Mouse (Mus musculus) neural tube, embryonic 14.5 days (tissue): ENCODE measurements around the gene Msl1. TPM values are rescaled to one million over a fixed set of nuclear protein-coding genes. Genes with fewer than 3 reads are reported as not detected.

Source experiments
- ATAC-seq: fragments of 200-750 bp; cut with Nextera tagmentation; 2 replicates; pipeline ENCODE4 v1.8.0; 2017; ENCODE audit warnings: low read depth, mild to moderate bottlenecking, moderate TSS enrichment, moderate library complexity
- H3K27ac ChIP-seq: fragments of 300-500 bp; sonication (generic); 2 replicates; pipeline ENCODE4 v1.5.1; 2014; ENCODE audit warnings: low read depth, mild to moderate bottlenecking, control low read depth, low read length, moderate library complexity, mixed read lengths
- H3K27me3 ChIP-seq: fragments of 300-500 bp; sonication (generic); 2 replicates; pipeline ENCODE4 v1.6.1; 2014; ENCODE audit warnings: low read length; ENCODE audit not compliant: control insufficient read depth, insufficient read depth
- H3K36me3 ChIP-seq: fragments of 300-500 bp; sonication (generic); 2 replicates; pipeline ENCODE4 v1.6.1; 2014; ENCODE audit warnings: low read length, mixed read lengths; ENCODE audit not compliant: control insufficient read depth, insufficient read depth
- H3K4me1 ChIP-seq: fragments of 300-500 bp; sonication (generic); 2 replicates; pipeline ENCODE4 v1.6.1; 2014; ENCODE audit warnings: low read length; ENCODE audit not compliant: control insufficient read depth, insufficient read depth
- H3K4me2 ChIP-seq: fragments of 300-500 bp; sonication (generic); 2 replicates; pipeline ENCODE4 v1.6.1; 2014; ENCODE audit warnings: mild to moderate bottlenecking, low read depth, low read length, control low read depth
- H3K4me3 ChIP-seq: fragments of 300-500 bp; sonication (generic); 2 replicates; pipeline ENCODE4 v1.5.1; 2014; ENCODE audit warnings: low read depth, low read length, control low read depth, mixed read lengths
- H3K9ac ChIP-seq: fragments of 300-500 bp; sonication (generic); replicated peaks from 2 replicates; pipeline ENCODE4 v1.6.1; 2014; ENCODE audit warnings: low read depth, mild to moderate bottlenecking, control low read depth, low read length, mixed read lengths
- H3K9me3 ChIP-seq: fragments of 300-500 bp; sonication (generic); 2 replicates; pipeline ENCODE4 v1.6.1; 2016; ENCODE audit warnings: low read length; ENCODE audit not compliant: control insufficient read depth
- WGBS: fragments of 180-500 bp; shearing (Covaris S2); extraction: QIAGEN DNeasy Blood & Tissue Kit; methylation state at CpG from one replicate; pipeline ENCODE4 v1.1.7; 2014; 5-methylcytosine and 5-hydroxymethylcytosine counted together
- polyA plus RNA-seq: library from polyadenylated mRNA; unstranded; fragments of >200 nt; fragmentation: Nextera tagmentation; extraction: Ambion mirVana; gene quantifications from 2 replicates; pipeline ENCODE4 v1.2.1, GENCODE M21; 2014

Msl1 gene
- polyA plus RNA-seq, 1 experiment from 2014 or later, result 24.2 TPM

DNA sequence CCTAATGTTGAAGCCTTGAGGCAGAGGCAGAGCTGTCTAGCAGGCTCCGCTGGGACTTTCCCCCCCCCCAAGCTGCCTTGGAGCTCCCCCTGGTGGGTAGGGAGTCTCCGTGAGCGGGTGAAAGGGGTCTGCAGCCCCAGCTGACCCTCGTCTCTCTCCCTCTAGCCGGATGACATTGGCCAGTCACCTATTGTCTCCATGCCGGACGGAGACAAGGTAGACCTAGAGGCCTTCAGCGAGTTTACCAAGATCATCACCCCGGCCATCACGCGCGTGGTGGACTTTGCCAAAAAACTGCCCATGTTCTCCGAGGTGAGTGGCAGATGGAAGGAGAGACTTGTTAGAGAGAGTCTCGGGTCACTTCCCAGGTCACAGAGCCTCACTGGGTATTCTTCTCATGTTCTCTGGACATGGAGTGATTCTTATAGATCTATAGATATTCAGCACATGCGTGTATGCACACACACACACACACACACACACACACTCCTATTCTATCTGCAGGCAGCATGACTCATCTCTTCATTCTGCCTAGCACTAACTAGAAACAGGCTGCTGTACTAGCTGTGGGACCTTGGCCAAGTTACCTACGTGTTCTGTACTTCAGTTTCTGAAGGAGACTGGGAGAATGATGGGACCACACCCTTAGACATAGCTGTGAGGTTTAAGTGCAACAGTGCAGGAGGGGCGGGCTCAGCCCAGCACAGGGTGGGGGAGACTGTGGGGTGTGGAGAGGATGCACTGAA, 32.4 kb upstream of the Msl1 start:
- H3K4me2 ChIP-seq, result no peak overlapping the region

GRCm38 (mm10) chr11:98763502-98763861, 31.8 kb upstream of the Msl1 start:
- H3K27ac ChIP-seq, result no peak overlapping the region
- no peak overlapping the region for H3K4me2 ChIP-seq
- H3K9me3 ChIP-seq, result no peaks in the 10 kb centered on the region
- 87% methylated on average over 8 of the region's 8 CpGs for WGBS
- H3K4me3 ChIP-seq, result no peak overlapping the region
- no peak for ATAC-seq
- peaks cover 37% of the 10 kb centered on the region for H3K36me3 ChIP-seq
- H3K9ac ChIP-seq, result no peak overlapping the region
- H3K27me3 ChIP-seq, result no peaks in the 10 kb centered on the region
- peaks cover 30% of the 10 kb centered on the region for H3K4me1 ChIP-seq

More for the DNA sequence above, 32.4 kb upstream of the Msl1 start:
- no peaks in the 10 kb centered on the region for H3K9me3 ChIP-seq
- peaks cover 25% of the 10 kb centered on the region for H3K4me1 ChIP-seq
- H3K36me3 ChIP-seq, result peaks cover 37% of the 10 kb centered on the region
- whole genome bisulfite sequencing, result 67% methylated on average over 17 of the region's 17 CpGs
- no peak for ATAC-seq
- no peak overlapping the region for H3K9ac ChIP-seq
- H3K27me3 ChIP-seq, result no peaks in the 10 kb centered on the region
- H3K27ac ChIP-seq, result no peak overlapping the region
- H3K4me3 ChIP-seq, result no peak overlapping the region

DNA sequence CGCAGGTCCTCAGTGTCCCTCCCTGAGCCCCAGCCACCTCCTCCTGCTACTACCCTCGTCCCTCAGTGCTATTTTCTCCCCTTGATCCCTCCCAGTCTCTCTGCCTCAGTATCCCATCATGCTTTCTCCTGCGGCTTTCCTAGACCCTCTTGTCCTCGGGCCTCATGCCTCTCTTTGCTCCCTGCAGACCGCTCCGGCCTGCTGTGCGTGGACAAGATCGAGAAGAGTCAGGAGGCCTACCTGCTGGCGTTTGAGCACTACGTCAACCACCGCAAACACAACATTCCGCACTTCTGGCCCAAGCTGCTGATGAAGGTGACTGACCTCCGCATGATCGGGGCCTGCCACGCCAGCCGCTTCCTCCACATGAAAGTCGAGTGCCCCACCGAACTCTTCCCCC, 31.2 kb upstream of the Msl1 start:
- Histone ChIP-seq H3K4me3 (no peak overlapping the region), H3K27ac (no peak overlapping the region), H3K4me1 (peaks cover 35% of the 10 kb centered on the region), H3K36me3 (peaks cover 40% of the 10 kb centered on the region), H3K27me3 (no peaks in the 10 kb centered on the region), H3K4me2 (no peak overlapping the region), H3K9me3 (no peaks in the 10 kb centered on the region), H3K9ac (no peak overlapping the region)
- 86% methylated on average over 18 of the region's 18 CpGs for WGBS
- ATAC-seq, result no peak

DNA sequence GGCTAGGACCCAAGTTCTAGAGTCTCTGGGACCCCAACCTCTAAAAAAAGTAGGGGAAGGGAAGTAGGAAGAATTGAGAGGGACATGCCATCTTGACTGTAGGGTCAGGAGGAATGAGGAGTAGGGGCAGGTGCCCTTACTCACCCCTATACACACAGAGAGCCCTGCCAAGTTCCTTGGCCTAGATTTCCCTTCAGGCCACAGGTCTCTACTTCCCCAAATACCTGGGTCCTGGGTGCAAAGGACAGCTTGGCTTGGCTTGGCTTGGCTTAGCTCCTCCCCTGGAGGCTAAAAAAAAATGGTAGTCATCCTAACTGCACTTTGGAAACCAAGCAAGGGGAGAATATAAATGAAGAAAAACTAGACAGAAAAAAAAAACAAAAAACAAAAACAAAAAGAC, 30.6 kb upstream of the Msl1 start:
- H3K9me3 ChIP-seq, result no peaks in the 10 kb centered on the region
- no peak overlapping the region for H3K4me3 ChIP-seq
- peaks cover 47% of the 10 kb centered on the region for H3K36me3 ChIP-seq
- H3K27me3 ChIP-seq, result no peaks in the 10 kb centered on the region
- no peak for ATAC-seq
- H3K4me2 ChIP-seq, result no peak overlapping the region
- no peak overlapping the region for H3K9ac ChIP-seq
- H3K4me1 ChIP-seq, result peaks cover 36% of the 10 kb centered on the region
- H3K27ac ChIP-seq, result no peak overlapping the region; the same call in 1 of the 2 replicates

GRCm38 (mm10) chr11:98765421-98766309, 29.7 kb upstream of the Msl1 start:
- peak; percentile 33; the same call in 1 of the 2 replicates for ATAC-seq
- H3K9me3 ChIP-seq, result no peaks in the 10 kb centered on the region
- 26% methylated on average over 7 of the region's 9 CpGs for WGBS
- peak overlapping the region; percentile 60; the same call in 1 of the 2 replicates for H3K27ac ChIP-seq
- peaks cover 54% of the 10 kb centered on the region for H3K36me3 ChIP-seq
- no peak overlapping the region for H3K4me3 ChIP-seq
- no peak overlapping the region for H3K4me2 ChIP-seq
- H3K9ac ChIP-seq, result no peak overlapping the region
- H3K27me3 ChIP-seq, result no peaks in the 10 kb centered on the region
- peaks cover 36% of the 10 kb centered on the region for H3K4me1 ChIP-seq

DNA sequence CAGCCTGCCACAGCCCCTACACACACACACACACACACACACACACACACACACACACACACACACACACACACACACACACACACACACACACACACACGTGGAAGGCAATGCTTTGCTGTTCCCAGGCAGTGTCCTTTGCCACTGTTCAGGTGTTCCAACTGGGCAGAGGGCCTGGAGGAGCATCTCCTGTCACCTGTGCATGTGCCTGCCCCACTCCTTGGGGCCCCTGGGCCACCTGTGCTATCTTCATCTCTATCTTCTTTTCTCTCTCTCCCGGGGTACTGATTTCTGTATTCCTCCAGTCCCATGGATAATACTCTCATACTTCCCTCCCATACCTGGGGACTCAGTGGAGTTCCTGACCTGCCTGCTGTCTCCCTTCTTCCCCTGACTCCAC, 29.0 kb upstream of the Msl1 start:
- Histone ChIP-seq H3K9me3 (no peaks in the 10 kb centered on the region), H3K4me3 (no peak overlapping the region), H3K4me2 (no peak overlapping the region), H3K27me3 (no peaks in the 10 kb centered on the region), H3K9ac (no peak overlapping the region), H3K27ac (peak overlapping the region; percentile 60), H3K36me3 (peaks cover 54% of the 10 kb centered on the region), H3K4me1 (peaks cover 36% of the 10 kb centered on the region)
- 33% methylated on average over 2 of the region's 2 CpGs for WGBS
- 0 out of 2 replicates have a peak, but pooled peaks have one; percentile 0 for ATAC-seq

- H3K36me3 ChIP-seq, result peaks cover 52% of the 10 kb centered on the region
- peaks cover 36% of the 10 kb centered on the region for H3K4me1 ChIP-seq
- no peaks in the 10 kb centered on the region for H3K9me3 ChIP-seq
- 29% methylated on average over 5 of the region's 5 CpGs for WGBS
- peak; percentile 33; the same call in 1 of the 2 replicates for ATAC-seq
- peak overlapping the region; percentile 8; the same call in 1 of the 2 replicates for H3K4me2 ChIP-seq
- no peaks in the 10 kb centered on the region for H3K27me3 ChIP-seq
- H3K27ac ChIP-seq, result peak overlapping the region; percentile 60
- H3K4me3 ChIP-seq, result no peak overlapping the region
- H3K9ac ChIP-seq, result no peak overlapping the region
Measured at GRCm38 (mm10) chr11:98766816-98767215, 28.5 kb upstream of the Msl1 start.

GRCm38 (mm10) chr11:98767276-98767675, 28.0 kb upstream of the Msl1 start:
- no peak overlapping the region for H3K4me3 ChIP-seq
- H3K36me3 ChIP-seq, result peaks cover 48% of the 10 kb centered on the region
- H3K9me3 ChIP-seq, result no peaks in the 10 kb centered on the region
- WGBS, result 16% methylated on average over 9 of the region's 9 CpGs
- H3K4me2 ChIP-seq, result peak overlapping the region; percentile 8; the same call in 1 of the 2 replicates
- H3K27ac ChIP-seq, result peak overlapping the region; percentile 60; the same call in 1 of the 2 replicates
- peaks cover 37% of the 10 kb centered on the region for H3K4me1 ChIP-seq
- no peaks in the 10 kb centered on the region for H3K27me3 ChIP-seq
- peak; percentile 44; the same call in 1 of the 2 replicates for ATAC-seq
- peak overlapping the region; percentile 16; the same call in 1 of the 2 replicates for H3K9ac ChIP-seq
